Mouse (Mus musculus) midbrain, embryonic 16.5 days (tissue): ENCODE measurements around the gene Adgrg2. TPM values are rescaled to one million over a fixed set of nuclear protein-coding genes. Genes with fewer than 3 reads are reported as not detected.

Experiments
- ATAC-seq: fragments of 200-750 bp; cut with Nextera tagmentation; 2 replicates; pipeline ENCODE4 v1.8.0; 2017; ENCODE audit warnings: moderate TSS enrichment
- H3K27ac ChIP-seq: fragments of 300-500 bp; sonication (generic); 2 replicates; pipeline ENCODE4 v1.5.1; 2014; ENCODE audit warnings: mild to moderate bottlenecking, low read length, mixed read lengths
- H3K27me3 ChIP-seq: fragments of 300-500 bp; sonication (generic); 2 replicates; pipeline ENCODE4 v1.6.1; 2014; ENCODE audit warnings: low read depth, low read length, mixed read lengths; ENCODE audit not compliant: control insufficient read depth, insufficient read depth
- H3K36me3 ChIP-seq: fragments of 300-500 bp; sonication (generic); 2 replicates; pipeline ENCODE4 v1.6.1; 2014; ENCODE audit warnings: mild to moderate bottlenecking, low read length, moderate library complexity, mixed read lengths; ENCODE audit not compliant: control insufficient read depth, insufficient read depth
- H3K4me1 ChIP-seq: fragments of 300-500 bp; sonication (generic); 2 replicates; pipeline ENCODE4 v1.6.1; 2014; ENCODE audit warnings: mild to moderate bottlenecking, low read length, mixed read lengths; ENCODE audit not compliant: control insufficient read depth, insufficient read depth
- H3K4me2 ChIP-seq: fragments of 300-500 bp; sonication (generic); 2 replicates; pipeline ENCODE4 v1.6.1; 2014; ENCODE audit warnings: mild to moderate bottlenecking, low read length, mixed read lengths
- H3K4me3 ChIP-seq: fragments of 300-500 bp; sonication (generic); 2 replicates; pipeline ENCODE4 v1.5.1; 2014; ENCODE audit warnings: low read depth, mild to moderate bottlenecking, low read length, moderate library complexity, mixed read lengths
- H3K9ac ChIP-seq: fragments of 300-500 bp; sonication (generic); 2 replicates; pipeline ENCODE4 v1.6.1; 2014; ENCODE audit warnings: low read depth, low read length, mixed read lengths
- H3K9me3 ChIP-seq: fragments of 300-500 bp; sonication (generic); replicated peaks from 2 replicates; pipeline ENCODE4 v1.6.1; 2014; ENCODE audit warnings: mild to moderate bottlenecking, low read length, mixed read lengths; ENCODE audit not compliant: control insufficient read depth, poor library complexity, severe bottlenecking
- WGBS: fragments of 180-500 bp; shearing (Covaris S2); extraction: QIAGEN DNeasy Blood & Tissue Kit; methylation state at CpG from one replicate; pipeline ENCODE4 v1.1.7; 2014; 5-methylcytosine and 5-hydroxymethylcytosine counted together
- polyA plus RNA-seq: library from polyadenylated mRNA; unstranded; fragments of >200 nt; fragmentation: Nextera tagmentation; extraction: Ambion mirVana; gene quantifications from 2 replicates; pipeline ENCODE4 v1.2.1, GENCODE M21; 2015

Gene Adgrg2
- polyA plus RNA-seq, 1 experiment from 2014 or later, result 3.3 TPM

- Histone ChIP-seq H3K4me2 (no peak overlapping the region), H3K27ac (no peak overlapping the region), H3K9ac (no peak overlapping the region), H3K9me3 (no peaks in the 10 kb centered on the region), H3K27me3 (no peaks in the 10 kb centered on the region), H3K4me3 (no peak overlapping the region), H3K36me3 (no peaks in the 10 kb centered on the region), H3K4me1 (no peaks in the 10 kb centered on the region)
- WGBS, result 84% methylated on average over 2 of the region's 2 CpGs
- no peak for ATAC-seq
These were observed 152.3 kb downstream of the Adgrg2 start for GRCm38 (mm10) chrX:160542772-160543171.

Other genes with a start within 250 kb of the Adgrg2 start
- 9.1 and 10.1 TPM in 2 replicates for gene Phka2, start 111.5 kb downstream of the Adgrg2 start, polyA plus RNA-seq